Mouse (Mus musculus) cerebellum, adult 2 months (tissue): Measurements from ENCODE around the gene Tspan9.

Experiments used
- CTCF ChIP-seq: fragments of 200-500 bp; IDR thresholded peaks from 2 replicates; pipeline ENCODE4 v1.5.1; 2011; ENCODE audit warnings: low read depth, mild to moderate bottlenecking, control low read depth, low read length, moderate library complexity, borderline replicate concordance; ENCODE audit not compliant: insufficient read depth
- POLR2A ChIP-seq: fragments of 200-500 bp; IDR thresholded peaks from 2 replicates; pipeline ENCODE4 v1.6.1; 2011; ENCODE audit warnings: low read length, control low read depth, borderline replicate concordance; ENCODE audit not compliant: insufficient read depth

DNA sequence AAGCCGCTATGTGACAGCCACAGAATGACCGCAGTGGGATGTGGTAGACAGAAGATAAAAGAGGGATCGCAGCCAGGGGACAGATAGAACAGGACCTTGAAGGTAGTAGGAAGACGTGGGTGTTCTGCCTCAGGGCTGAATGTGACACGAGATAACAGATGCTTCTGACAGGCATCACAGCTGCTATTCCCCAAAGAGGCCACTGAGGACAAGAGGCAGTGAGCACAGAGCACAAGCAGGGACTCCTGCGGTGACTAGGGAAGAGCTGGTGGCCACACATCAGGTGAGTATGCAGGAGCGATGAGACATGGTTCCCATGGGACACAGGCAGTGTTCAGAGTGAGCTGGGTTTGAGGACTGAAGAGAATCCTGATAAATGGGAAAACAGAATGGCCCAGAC is 173.7 kb downstream of the Tspan9 start:
- TF ChIP-seq CTCF: no peak
- no peak for TF ChIP-seq POLR2A
